Mouse (Mus musculus) forebrain, embryonic 15.5 days (tissue): ENCODE results near the gene Gm10306. TPM values are rescaled to one million over a fixed set of nuclear protein-coding genes. Genes with fewer than 3 reads are reported as not detected.

ENCODE experiments used
- polyA plus RNA-seq: library from polyadenylated mRNA; unstranded; fragments of >200 nt; fragmentation: Nextera tagmentation; extraction: Ambion mirVana; gene quantifications from 2 replicates; pipeline ENCODE4 v1.2.1, GENCODE M21; 2015

Gm10306 gene
- polyA plus RNA-seq, 1 experiment from 2014 or later, result not detected

Other genes starting within 250 kb of the Gm10306 start
- gene Caap1, start 250 bp downstream of the Gm10306 start, polyA plus RNA-seq, result 20.9 and 25.5 TPM in 2 replicates
- gene Plaa, start 46.7 kb downstream of the Gm10306 start, polyA plus RNA-seq, result 78.6 and 82.3 TPM in 2 replicates
- gene Ift74, start 57.9 kb downstream of the Gm10306 start, polyA plus RNA-seq, result 29.2 and 29.7 TPM in 2 replicates
- gene Lrrc19, start 93.6 kb downstream of the Gm10306 start, polyA plus RNA-seq, result 0.29 and 0.38 TPM in 2 replicates
- gene Tek, start 182.7 kb downstream of the Gm10306 start, polyA plus RNA-seq, result 7.0 and 7.6 TPM in 2 replicates